Mouse (Mus musculus) cerebellum, postnatal 10 days (tissue): ENCODE data around the gene Spaar.
"Not testable (repeated sequence)": the region's sequence is repeated elsewhere in the genome, so short reads cannot be mapped to it uniquely, and the experiment has no call there.

Experiments used
- DNase-seq, 2 experiments: peaks; one replicate each; pipeline ENCODE4 v3.0.0; 2021; ENCODE audit warnings: mixed read lengths in 2 of 2

The Spaar gene

DNA sequence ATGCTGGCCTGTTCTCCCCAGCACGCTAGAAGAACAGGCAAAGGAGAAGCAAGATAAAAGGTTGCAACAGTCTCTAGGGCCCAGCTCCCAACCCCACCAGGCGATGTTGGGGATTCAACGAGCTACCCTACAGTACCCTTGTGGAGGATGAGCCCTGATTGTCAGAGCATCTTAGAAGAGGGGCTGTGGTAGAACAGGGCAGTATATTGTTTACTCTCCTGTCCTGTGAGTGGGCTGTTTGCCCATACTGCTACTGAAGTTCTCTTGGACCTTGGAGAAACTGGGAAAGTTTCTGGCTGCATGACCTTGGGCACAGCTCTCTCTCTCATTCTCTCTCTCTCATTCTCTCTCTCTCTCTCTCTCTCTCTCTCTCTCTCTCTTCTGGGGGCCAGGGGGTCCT is 708 bp upstream of the Spaar start:
- DNase-seq, result no peak

DNA sequence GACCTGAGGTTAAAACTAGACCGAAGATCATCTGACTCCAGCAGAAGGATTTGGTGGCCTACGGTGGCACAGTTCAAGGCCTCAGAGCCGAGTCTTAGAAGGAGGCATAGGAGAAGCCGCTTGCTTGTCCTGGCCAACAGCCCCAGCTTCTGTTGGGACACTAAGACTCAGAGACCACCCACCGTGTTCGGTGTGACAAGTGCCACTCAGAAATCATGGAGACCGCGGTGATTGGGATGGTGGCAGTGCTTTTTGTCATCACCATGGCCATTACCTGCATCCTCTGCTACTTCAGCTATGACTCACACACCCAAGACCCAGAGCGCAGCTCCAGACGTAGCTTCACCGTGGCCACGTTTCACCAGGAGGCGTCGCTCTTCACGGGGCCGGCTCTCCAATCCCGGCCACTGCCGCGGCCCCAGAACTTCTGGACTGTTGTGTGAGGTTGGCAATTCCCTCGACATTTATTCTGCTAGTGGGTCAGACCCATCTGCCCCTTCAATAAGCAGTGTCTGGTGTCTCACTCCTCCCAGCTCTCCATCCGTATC is 990 bp downstream of the Spaar start:
- no peak for DNase-seq

DNA sequence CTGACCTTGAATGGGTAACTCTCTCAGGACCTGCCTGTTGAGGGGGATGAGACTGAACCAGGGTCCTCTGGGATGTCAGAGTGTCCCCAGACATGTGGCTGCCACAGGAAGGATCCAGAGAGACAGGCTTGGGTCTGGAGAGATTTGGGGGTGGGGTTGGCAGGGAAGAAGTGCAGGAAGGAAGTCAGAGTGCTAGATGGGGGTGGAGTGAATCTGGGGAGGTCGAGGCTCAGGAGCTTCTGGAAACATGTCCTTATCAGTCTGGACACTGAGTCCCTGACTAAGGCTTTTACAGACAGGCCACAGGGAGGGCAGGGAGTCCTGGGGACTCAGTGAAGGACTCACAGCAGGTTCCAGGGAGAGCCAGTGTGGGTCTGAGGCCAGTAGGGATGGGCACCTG is 2.3 kb downstream of the Spaar start:
- DNase-seq, result no peak

DNA sequence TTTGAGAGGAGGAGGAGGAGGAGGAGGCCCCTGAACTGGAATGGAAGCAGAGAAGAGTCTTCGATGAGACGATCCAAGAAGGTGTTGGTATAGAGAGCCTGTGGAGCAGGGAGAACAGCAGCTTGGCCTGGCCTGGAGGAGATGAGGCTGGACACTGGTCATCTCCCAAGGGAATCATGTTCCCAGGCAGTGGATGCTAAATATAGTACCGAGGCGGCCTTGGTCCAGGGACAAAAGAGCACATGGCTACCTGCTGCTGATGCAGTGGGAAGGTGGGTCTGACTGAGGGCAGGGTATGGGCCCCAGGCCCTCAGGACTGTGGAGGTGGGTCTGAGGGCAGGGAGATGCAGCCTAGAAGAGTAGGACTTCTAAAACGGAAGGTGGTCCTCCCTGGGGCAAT is 3.4 kb downstream of the Spaar start:
- DNase-seq, result no peak

DNA sequence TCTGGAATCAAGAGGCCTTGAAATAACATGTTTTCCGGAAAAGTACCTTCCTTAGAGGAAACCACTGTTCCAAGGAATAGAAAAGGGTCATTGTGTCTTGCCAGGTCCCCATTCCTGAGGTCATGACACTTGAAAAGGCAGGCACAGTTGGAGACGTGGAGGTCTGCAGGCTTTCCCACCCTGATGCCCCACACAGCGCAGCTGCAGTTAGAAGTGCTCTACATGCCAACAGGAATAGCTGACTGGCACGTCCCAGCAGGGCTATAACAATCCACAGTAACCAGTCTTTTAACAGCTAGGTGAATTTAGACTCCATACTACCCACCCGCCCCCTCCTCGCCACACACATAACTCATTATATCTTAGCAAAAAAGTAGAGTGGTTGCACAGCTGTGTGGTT is 7.3 kb downstream of the Spaar start:
- DNase-seq, result no peak

DNA sequence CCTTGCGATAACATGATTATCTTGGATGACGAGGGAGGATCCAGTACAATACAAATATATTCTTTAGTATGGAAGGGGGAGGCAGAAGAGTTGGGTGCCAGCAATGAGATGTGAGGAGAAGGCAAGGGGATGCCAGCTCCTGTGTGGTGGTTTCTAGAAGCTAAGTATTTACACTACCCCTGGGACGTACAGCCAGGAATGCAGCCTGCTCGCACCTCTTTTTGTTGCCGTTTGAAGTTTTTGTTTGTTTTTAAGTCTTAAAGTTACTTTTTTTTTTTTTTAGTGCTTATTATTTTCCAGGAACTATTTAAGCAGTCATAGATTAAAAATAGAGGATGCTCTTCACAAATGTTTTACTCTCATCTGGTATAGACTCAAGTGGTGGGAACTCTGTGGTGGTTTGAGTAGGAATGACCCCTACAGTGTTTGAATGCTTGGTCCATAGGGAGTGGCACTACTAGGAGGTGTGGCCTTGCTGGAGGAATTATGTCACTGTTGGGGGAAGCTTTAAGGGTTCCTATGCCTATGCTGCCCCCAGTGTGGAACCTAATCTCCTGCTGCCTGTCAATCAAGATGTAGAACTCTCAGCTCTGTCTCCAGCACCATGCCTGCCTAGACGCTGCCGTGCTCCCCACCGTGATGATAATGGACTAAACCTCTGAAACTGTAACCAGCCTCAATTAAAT is 9.3 kb downstream of the Spaar start:
- DNase-seq, result no peak

DNA sequence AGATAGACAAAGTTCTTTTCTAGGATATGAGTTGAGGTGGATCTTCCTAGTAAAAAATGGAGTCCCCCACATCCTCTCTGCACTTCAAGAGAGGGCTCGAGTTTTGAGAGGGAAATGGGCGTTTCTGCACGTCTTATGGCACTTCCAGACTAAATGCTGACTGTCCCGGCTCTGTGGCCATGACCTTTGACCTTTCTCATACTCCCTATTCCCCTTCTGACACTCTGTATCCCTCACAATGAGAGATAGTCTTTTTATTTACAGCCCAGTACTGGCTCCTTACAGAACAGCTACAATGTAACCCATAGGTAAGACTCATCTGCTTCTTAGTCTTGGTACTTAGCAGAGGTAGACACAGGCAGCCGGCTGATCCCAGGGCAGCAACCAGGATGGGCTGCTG is 11.7 kb downstream of the Spaar start:
- no peak for DNase-seq

DNA sequence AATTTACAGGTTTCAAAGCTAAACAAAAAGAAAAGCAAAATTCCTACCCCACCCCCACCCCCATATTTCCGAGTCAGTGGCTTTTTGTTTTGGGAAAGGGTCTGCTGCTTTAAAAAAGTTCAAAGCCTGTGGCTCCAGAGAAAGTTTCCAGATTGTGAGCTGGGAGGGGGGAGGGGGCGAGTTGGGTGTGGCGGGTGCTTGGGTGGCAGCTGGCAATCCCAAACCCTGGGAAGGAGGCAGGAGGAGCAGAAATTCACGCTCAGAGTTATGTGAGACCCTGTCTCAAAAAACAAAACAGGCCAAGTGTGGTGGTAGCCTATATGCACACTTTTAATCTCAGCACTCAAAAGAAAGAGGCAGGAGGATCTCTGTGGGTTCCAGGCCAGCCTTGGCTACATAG is 12.8 kb downstream of the Spaar start:
- DNase-seq, result no peak

DNA sequence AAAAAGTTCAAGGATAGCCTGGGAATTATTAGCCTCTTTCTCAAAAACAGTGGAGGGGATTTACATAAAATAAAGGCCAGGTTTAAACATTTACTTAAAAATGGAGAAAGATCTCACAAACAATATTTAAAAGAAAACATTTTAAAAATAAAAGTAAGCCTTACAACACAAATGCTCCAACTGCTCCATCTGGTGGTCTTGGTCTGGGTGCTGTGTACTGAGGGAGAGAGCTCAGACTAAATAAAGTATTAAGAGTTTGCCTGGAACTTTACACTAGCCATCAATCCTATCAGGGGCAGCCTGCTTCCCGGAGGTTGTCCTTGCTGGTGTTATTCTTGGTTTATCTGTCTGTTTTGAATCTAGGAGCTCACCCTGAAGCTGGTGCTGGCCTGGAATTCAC is 13.3 kb downstream of the Spaar start:
- no peak for DNase-seq

DNA sequence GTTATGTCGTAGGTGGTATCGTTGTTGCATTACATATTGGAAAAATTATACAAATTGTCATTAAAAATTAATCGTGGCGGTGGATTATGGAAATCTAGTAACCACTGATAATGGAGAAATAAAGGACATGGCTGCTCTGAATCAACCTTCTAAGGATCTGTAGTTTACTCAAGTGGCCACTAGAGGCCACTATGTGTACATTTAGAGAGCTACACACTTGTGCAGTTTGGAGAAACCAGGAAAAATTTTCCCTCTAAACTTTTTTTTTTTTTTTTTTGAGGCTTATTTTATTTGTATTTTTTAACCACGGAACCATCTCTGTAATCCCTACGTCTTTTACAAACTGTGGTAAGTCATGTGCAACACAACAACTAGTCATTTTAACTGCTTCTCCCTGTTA is 15.4 kb downstream of the Spaar start:
- peak; percentile 36 to 47 for DNase-seq

DNA sequence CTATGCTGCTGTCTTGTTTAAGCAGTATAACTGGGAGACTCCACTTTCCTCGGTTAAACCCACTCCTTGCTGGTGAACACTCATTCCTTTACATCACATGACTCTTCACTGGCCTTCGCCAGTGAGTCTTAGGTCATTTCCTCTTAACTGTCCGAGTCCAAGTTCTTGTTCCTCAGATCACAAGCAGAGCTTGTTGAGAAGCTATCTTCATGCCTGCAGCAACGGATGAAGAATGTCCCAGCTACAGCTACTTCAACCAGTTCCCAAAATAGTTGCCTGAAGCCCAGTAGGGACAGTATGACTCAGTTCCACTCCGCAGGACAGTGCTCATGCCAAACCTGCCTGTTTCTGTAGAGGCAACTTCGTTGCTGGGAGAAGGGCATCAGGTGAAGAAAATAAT is 27.4 kb downstream of the Spaar start:
- no peak for DNase-seq

DNA sequence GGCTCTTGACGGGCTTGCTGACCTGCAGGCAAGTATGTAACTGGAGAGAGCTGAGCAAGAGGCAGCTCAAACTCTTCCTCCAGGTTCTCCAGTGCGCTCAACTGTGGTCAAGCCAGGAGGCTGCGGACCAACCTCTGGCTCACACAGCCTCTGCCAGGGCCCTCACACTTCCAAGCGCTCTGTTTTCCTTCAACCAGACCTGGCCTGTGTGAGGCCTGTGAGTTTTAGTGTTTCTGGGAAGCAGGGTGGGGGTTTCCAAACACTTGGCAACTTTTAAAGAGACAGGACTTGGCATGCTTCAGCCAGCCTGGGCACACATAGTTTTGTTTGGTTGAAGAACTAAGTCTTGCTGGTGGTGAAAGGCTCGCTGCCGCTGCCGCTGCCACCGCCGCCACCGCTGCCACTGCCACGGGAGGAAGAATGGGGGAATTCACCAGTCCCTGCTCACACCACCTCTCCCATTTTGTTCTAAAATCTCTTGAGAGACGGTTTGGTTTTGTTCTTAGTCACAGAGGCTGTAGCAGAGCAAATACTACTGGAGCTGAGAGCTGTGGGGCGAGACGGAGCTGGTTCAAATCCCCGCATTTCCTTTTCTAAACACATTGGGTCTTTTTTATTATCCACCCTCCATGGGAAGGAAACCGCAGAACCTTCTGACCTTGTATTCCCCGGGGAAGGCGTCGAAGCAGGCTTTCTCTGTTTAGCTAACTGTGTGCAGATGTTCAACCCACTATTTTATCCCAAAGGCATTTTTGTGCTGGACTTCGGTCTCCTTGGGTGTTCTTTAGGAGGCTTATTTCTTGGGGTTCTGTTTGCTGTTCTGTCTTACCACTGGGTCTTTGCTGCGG is 30.0 kb downstream of the Spaar start:
- DNase-seq, result peak in 1 of 2 experiments; percentile 16

DNA sequence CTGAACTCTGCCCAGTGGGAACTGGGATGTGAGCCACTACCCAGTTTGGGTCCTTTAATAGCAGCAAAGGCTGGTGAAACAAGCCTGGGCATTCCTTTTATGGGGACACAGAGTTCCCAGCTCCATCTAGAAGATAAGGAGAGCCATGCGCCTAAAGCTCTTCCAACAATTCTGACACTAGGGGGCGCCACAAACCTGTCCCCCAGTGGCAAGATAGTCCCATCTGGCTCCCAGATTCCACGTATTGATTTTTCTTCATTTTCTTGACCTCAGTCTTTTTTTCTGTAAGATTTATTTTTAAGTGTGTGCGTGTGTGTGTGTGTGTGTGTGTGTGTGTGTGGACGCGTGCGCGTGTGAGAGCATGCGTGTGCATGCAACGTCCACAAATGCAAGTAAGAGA is 30.6 kb downstream of the Spaar start:
- peak; percentile 45 to 64 for DNase-seq

DNA sequence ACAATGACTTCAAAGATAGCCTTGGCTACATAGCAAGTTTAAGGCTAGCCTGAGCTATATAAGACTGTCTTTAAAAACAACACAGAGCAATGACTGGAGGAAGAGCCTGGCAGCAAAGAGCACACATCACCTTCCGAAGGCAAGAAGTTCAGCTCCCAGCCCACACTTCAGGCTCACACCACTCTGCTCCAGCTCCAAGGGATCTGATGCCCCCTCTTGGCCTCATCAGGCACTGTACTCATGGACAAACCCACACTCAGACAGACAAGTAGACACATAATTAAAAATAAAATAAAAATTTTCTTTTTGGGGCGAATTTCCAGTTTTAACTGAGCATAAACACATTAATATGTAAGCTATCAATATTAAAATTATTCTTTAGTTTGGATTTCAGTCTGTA is 31.5 kb downstream of the Spaar start:
- no peak for DNase-seq

DNA sequence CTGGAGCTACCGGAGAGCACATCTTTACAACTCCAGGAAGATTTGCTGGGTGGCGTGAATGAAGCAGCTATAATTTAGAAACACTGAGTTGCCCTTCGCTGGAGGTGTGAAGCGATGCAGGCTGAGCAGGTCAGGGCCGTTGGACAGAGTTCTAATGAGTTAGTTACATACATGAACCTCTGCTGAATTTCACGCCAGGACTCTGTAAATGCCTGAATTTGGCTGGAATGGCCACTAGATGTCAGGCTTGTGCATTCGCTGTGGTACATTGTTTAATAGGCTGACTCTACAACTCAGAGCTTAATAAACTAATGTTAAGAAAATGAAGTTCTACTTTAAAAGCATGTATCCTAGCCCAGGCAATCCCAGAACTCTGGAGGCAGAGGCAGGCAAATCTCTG is 33.6 kb downstream of the Spaar start:
- DNase-seq, result peak; percentile 65

DNA sequence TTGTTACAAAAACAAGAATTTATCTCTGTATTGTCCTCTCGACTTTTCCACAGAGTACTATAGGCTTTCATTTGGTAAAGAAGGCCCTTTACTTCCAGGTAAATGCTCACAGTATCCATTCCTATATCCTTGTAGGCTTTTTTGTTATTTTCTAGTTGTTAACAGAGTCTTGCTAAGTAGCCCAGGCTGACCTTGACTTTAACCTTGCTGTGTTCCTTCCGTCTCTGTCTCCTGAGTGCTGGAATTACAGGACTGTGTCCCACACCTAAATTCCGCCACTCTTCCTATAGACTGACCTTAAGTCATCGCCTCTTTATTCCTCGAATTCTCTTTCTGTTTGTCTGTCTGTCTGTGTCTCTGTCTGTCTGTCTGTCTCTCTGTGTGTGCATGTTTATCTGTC is 38.5 kb downstream of the Spaar start:
- no peak for DNase-seq

DNA sequence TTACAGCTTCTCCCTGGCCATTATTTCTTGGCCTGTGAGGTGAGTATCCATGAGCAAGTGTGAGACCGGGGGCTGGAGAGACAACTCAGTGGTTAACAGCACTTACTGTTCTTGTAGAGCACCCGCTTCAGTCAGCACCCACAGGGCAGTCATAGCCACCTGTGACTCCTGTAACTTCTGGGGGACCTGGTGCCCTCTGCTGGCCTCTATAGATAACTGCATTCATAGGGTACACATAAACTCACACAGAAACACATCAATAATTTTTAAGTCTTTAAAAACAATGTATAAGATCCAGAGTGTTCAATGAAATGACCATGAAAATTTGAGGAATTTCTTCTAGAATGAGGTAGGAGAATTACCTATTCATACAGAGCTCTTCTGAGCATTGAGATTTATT is 39.5 kb downstream of the Spaar start:
- DNase-seq, result no peak

DNA sequence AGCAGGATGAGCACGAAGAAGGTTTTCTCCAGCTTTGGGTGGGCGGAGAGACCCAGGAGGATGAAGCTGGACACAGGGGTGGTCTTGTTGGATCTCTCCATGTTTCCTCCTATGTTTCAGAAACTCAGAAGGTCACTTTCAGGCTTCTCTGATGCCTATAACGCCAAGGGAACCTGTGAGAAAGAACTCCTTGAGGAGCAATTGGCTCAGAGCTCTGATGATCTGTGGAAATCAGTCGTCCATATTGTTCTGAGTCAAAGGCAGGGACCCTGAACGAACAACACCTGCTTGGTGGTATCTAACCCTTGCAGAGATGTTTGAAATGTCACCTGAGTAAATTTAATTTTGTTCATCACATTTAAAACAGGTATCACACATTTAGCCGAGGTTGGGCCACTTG is 41.1 kb downstream of the Spaar start, which contains the start of gene Olfr159:
Gene Olfr159, minus strand, starts transcription at position 101 of the 400 bp plus-strand sequence.
- DNase-seq, result no peak

DNA sequence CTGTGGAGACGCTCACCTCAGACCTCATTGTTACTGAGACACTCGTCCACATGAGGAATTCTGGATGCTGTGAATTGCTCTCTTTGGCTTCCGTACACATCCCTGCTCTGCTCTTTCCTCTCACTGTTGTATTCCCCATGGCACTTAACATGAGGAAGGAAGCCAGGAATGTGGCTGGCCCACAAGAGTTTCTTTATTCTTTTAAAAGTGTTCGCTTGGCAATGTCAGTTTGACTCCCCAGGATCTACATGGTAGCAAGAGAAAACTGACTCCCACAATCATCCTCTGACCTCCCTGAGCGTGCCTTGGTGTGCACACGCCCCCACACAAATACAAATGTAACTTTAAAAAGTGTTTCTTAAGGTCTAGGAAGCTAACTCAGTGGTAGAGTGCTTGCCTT is 41.8 kb downstream of the Spaar start:
- no peak for DNase-seq

DNA sequence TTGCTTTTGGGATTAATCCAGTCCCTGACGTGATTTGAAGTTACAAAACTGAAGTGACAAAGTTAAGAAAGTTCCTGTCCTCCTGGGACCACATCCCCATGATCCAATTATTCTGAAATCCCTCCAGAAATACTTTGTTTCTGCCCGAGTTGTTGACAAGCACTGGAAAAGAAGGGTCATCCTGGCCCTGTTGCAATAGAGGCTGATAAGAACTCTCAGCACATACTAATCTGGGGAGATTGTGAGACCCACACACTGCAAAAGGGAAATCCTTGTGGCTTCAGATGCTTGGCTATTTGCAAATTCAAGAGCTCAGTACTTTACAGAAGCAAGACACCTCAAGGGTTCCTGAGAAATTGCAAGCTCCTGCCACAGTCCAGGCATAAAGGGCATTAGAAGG is 42.5 kb downstream of the Spaar start:
- no peak for DNase-seq

DNA sequence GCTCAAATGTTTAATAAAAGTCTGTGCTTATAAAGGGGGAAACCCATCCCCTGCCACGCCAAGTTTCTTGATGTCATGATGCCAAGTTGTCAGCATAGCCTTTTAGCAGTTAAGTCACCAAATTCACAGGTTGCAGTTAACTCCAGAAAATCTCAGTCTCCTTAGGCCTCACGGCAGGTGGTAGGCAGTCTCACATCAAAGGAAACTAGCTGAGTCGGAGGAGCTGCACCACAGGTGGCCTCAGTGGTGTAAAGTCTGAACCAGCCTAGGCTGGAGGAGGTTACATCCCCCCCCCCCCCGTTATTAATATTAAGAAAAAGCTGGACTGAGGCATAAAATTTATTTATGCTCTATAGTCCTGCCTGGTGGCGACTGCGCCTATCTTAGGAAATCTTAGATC is 65.5 kb downstream of the Spaar start:
- DNase-seq, result peak in 1 of 2 experiments; percentile 4

DNA sequence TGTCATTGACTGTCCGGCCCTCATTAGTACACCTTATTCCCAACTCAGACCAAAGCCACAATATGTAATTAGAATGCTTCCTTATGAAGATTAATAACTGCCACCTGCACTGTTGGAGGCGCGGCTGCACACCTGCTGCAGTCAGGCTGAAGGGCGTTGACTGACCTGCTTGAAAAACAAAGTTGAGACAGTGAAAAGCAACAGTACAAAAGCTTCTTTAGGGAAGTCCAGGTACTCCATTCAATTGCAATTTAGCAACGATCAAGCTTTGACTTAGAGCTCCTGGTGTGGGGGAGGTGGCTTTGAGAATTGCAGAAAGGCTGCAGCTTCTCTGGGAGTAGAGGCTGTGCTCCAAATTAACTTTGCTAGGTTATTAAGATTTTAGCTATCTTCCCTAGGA is 66.0 kb downstream of the Spaar start:
- DNase-seq, result not testable (repeated sequence)

DNA sequence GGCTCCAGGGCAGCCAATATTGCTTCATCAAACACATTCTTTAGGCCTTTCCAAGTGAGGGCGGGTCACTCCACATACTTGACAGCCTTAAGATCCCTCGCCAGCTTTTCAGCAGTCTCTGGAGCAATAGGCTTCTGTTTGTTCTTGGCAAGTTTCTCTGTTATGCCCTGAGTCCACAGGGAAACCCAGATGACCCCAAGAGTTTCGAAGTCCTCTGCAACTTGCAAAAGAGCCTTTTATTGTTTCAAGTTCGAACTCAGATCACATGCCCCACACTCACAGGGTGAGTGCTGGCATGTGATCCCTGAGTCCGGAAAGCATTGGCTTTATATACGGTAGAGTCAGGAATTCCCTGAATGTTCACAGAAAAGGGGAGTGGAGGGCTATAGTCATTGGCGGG is 69.1 kb downstream of the Spaar start:
- no peak for DNase-seq
